Mouse (Mus musculus): ENCODE measurements around the gene Cep164. TPM values are rescaled to one million over a fixed set of nuclear protein-coding genes. Genes with fewer than 3 reads are reported as not detected.
"Not testable (repeated sequence)": the region's sequence is repeated elsewhere in the genome, so short reads cannot be mapped to it uniquely, and the experiment has no call there.

The Cep164 gene
- polyA plus RNA-seq, 1 experiment from 2014 or later, result 16.3 TPM

DNA sequence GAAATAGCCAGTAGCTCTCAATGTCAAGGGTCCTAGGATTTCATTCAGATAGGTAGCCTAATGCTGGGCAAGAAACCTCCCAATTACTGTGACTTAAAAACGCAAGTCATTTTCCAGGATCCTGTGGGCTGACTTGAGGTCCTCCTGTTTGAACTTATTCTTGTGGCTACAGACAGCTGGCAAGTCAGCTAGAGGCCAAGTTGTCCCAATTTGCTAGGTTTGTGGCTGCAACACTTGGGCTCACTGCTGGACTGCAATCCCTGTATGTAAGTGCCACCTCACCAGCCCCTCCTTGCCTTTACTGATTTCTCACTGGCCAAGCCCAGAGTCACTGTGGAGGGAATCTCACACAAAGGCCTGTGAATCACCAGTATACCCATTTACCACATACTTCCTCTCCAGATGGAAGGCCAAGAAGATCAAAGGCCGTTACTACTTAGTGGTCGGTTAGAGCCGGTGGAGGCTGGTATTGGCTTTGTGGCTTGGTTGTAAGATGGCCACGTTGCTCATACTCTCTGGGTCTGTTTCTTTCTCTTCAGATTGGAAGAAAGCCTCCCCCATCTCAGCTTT is 18.5 kb upstream of the Cep164 start:
- Histone ChIP-seq H3K9me3 (no peaks in the 10 kb centered on the region), H3K9ac (no peak overlapping the region), H3K4me3 (no peak overlapping the region), H3K4me1 (peaks cover 7% of the 10 kb centered on the region; the same call in 1 of the 2 replicates), H3K27me3 (replicated peaks) (no peaks in the 10 kb centered on the region), H3K36me3 (no peaks in the 10 kb centered on the region), H3K27ac (no peak overlapping the region), H3K4me2 (replicated peaks) (no peak overlapping the region)
- no peak for ATAC-seq (ENCODE audit: low FRiP score, low read depth)
- WGBS, result 68% methylated on average over 5 of the region's 5 CpGs

DNA sequence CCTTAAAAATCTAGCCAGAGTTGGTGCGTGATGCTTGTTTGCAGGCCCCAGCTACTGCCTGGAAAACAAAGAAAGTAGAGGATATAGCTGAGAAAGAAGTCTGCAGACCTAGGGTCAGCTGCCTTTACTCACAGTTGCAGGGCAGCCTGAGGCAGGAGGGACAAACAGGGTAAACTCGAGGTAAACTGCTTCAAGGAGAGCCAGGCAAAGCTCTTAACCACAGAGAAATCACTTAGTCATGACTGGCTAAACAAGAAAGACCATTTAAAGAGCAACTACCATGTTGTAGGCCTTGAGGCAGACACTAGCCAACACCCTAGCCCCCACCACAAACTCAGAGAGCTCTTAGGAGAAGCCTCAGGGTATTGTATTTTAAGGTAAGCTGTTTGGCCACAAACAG is 17.7 kb upstream of the Cep164 start:
- peaks cover 14% of the 10 kb centered on the region for H3K4me1 ChIP-seq
- not testable (repeated sequence) for ATAC-seq (ENCODE audit: low FRiP score, low read depth); H3K4me3 ChIP-seq; H3K9me3 ChIP-seq; H3K4me2 ChIP-seq (replicated peaks); H3K9ac ChIP-seq; H3K27me3 ChIP-seq (replicated peaks); H3K27ac ChIP-seq; H3K36me3 ChIP-seq
- 74% methylated on average over 2 of the region's 2 CpGs for WGBS

DNA sequence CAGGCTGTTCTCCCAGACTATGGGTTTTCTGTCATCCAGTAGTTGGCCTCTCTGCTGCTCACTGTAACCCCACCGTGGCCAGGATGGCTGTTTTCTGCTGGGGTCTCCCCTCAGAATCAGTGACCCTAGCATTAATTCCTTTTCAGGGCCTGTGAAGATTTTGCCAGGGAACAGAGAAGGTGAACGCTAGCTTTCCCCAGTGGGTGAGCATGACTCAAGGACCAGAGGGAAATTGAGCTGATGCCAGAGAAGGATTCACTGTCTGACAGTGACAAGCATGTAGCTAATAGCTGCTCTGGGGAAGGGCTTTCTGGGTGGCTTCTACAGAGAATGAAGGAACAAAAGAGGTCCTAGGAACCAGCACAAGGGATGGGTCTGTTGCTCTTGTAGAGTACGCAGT is 17.1 kb upstream of the Cep164 start:
- Histone ChIP-seq H3K4me3 (no peak overlapping the region), H3K9ac (no peak overlapping the region), H3K9me3 (no peaks in the 10 kb centered on the region), H3K27me3 (replicated peaks) (no peaks in the 10 kb centered on the region), H3K27ac (no peak overlapping the region), H3K4me2 (replicated peaks) (no peak overlapping the region), H3K4me1 (peaks cover 20% of the 10 kb centered on the region), H3K36me3 (no peaks in the 10 kb centered on the region)
- WGBS, result 86% methylated on average over 3 of the region's 3 CpGs
- ATAC-seq (ENCODE audit: low FRiP score, low read depth), result no peak

DNA sequence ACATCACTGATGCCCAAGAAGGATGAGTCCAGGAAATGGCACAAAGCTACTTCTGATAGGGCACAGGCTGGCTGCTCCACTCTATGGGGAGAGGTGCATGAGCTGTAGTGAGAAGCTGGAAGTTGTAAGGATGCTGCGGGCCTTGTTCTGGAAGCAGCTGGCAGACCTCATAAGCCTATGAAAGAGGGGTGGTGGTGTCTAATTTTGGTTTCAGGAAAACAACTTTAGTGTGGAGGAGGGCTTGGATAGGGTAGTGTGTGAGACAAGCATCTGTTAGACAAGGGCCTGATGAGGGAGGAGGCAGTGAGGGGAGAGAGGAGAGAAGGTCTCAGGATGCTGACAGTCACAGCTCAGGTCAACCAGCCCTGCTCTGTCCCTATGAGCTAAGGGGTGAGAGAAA is 15.3 kb upstream of the Cep164 start:
- H3K9me3 ChIP-seq, result no peaks in the 10 kb centered on the region
- no peak overlapping the region for H3K4me2 ChIP-seq (replicated peaks)
- 90% methylated on average over 1 of the region's 1 CpGs for WGBS
- no peak overlapping the region for H3K9ac ChIP-seq
- no peak overlapping the region for H3K27ac ChIP-seq
- H3K36me3 ChIP-seq, result no peaks in the 10 kb centered on the region
- peaks cover 33% of the 10 kb centered on the region for H3K4me1 ChIP-seq
- H3K27me3 ChIP-seq (replicated peaks), result no peaks in the 10 kb centered on the region
- H3K4me3 ChIP-seq, result no peak overlapping the region
- no peak for ATAC-seq (ENCODE audit: low FRiP score, low read depth)

DNA sequence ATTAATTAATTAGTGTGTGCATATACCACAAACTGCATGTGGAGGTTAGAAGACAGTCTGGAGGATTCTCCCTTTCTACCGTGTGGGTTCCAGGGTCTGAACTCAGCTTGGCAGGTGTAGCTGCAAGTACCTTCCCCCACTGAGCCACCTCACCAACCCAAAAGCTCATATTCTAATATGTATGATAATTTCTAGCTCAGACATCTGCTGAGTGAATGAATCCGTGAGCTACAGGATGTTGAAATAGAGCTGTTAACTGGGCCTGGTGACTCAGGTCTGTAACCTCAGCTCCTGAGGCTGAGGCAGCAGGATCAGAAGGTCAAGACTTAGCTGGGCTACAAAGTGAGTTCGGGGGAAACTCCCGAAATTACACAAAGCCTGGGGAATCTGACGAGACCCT is 14.5 kb upstream of the Cep164 start:
- H3K9me3 ChIP-seq, result no peaks in the 10 kb centered on the region
- WGBS, result 89% methylated on average over 5 of the region's 5 CpGs
- no peak for ATAC-seq (ENCODE audit: low FRiP score, low read depth)
- no peak overlapping the region for H3K27ac ChIP-seq
- no peak overlapping the region for H3K4me2 ChIP-seq (replicated peaks)
- no peak overlapping the region for H3K4me3 ChIP-seq
- H3K27me3 ChIP-seq (replicated peaks), result no peaks in the 10 kb centered on the region
- peaks cover 33% of the 10 kb centered on the region for H3K4me1 ChIP-seq
- H3K36me3 ChIP-seq, result no peaks in the 10 kb centered on the region
- no peak overlapping the region for H3K9ac ChIP-seq

DNA sequence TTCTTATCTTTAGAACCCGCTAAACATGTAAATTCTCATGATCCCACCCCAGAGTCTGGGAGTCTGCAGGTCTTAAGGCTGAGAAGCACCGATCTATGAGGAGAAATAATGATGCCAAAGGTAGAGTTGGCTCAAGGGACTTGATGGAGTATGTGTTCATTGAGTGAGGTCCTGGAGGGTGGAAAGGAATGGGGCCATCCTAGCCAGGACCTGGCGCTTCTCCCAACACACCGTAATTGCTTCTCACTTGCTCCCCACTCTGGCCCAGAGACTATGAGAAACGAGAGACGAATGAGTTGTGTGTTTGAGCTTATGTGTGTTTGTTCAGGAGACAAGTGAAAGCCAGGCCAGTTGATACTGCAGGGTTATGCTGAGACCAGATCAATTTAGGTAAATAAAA is 13.0 kb upstream of the Cep164 start:
- H3K27ac ChIP-seq, result no peak overlapping the region
- no peak for ATAC-seq (ENCODE audit: low FRiP score, low read depth)
- no peaks in the 10 kb centered on the region for H3K9me3 ChIP-seq
- 84% methylated on average over 6 of the region's 6 CpGs for WGBS
- peaks cover 33% of the 10 kb centered on the region for H3K4me1 ChIP-seq
- 0 out of 2 replicates have a peak overlapping the region, but pooled peaks have one; percentile 98 for H3K4me2 ChIP-seq (replicated peaks)
- no peaks in the 10 kb centered on the region for H3K36me3 ChIP-seq
- no peak overlapping the region for H3K4me3 ChIP-seq
- H3K9ac ChIP-seq, result no peak overlapping the region
- no peaks in the 10 kb centered on the region for H3K27me3 ChIP-seq (replicated peaks)

DNA sequence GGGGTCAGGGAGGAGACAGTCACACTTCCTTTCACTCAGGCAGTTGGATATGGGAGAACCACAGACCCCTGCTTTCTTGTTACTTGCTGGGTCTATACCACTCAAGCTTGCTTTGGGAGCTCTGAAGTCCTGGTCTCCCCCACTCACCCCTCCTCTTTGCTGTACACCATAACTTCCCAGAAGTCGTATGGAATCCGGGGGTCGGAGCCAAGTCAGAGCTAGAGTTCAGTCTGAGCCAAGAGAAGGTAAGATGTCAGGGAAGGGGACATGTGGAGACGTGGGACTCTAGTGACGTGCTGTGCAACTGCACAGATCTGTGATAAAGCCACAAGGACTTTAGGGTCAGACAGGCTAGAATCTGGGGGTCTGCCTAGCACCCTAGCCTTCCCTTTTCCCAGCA is 11.8 kb upstream of the Cep164 start:
- WGBS, result 64% methylated on average over 5 of the region's 5 CpGs
- peak overlapping the region; percentile 84; the same call in 1 of the 2 replicates for H3K4me3 ChIP-seq

DNA sequence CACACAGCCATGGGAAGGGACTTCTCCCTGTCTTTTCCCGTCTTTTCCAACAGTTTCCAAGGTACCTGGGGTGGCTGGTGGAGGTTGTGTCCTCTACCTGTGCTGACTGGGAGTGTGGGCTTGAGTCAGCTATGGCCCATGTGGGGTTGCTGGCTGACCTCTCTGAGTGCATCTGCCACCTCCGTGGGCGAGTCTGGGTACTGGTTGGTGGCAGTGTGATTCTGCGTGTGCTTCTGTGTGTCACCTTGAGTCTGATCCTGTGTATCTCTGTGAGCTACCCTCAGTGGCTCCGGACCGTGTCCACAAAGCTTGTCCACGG is 11.4 kb upstream of the Cep164 start:
- peak overlapping the region; percentile 84 for H3K4me3 ChIP-seq
- no peaks in the 10 kb centered on the region for H3K27me3 ChIP-seq (replicated peaks)
- H3K9ac ChIP-seq, result peak overlapping the region; percentile 85; the same call in 1 of the 2 replicates
- no peaks in the 10 kb centered on the region for H3K36me3 ChIP-seq
- no peak overlapping the region for H3K27ac ChIP-seq
- WGBS, result 71% methylated on average over 7 of the region's 7 CpGs
- H3K4me2 ChIP-seq (replicated peaks), result peak overlapping the region; percentile 98
- H3K9me3 ChIP-seq, result no peaks in the 10 kb centered on the region
- H3K4me1 ChIP-seq, result peaks cover 33% of the 10 kb centered on the region
- no peak for ATAC-seq (ENCODE audit: low FRiP score, low read depth)

More for the DNA sequence above, 11.8 kb upstream of the Cep164 start:
- H3K36me3 ChIP-seq, result no peaks in the 10 kb centered on the region
- no peaks in the 10 kb centered on the region for H3K27me3 ChIP-seq (replicated peaks)
- peaks cover 33% of the 10 kb centered on the region for H3K4me1 ChIP-seq
- H3K27ac ChIP-seq, result no peak overlapping the region
- H3K9ac ChIP-seq, result peak overlapping the region; percentile 85; the same call in 1 of the 2 replicates
- H3K9me3 ChIP-seq, result no peaks in the 10 kb centered on the region
- H3K4me2 ChIP-seq (replicated peaks), result peak overlapping the region; percentile 98
- no peak for ATAC-seq (ENCODE audit: low FRiP score, low read depth)

DNA sequence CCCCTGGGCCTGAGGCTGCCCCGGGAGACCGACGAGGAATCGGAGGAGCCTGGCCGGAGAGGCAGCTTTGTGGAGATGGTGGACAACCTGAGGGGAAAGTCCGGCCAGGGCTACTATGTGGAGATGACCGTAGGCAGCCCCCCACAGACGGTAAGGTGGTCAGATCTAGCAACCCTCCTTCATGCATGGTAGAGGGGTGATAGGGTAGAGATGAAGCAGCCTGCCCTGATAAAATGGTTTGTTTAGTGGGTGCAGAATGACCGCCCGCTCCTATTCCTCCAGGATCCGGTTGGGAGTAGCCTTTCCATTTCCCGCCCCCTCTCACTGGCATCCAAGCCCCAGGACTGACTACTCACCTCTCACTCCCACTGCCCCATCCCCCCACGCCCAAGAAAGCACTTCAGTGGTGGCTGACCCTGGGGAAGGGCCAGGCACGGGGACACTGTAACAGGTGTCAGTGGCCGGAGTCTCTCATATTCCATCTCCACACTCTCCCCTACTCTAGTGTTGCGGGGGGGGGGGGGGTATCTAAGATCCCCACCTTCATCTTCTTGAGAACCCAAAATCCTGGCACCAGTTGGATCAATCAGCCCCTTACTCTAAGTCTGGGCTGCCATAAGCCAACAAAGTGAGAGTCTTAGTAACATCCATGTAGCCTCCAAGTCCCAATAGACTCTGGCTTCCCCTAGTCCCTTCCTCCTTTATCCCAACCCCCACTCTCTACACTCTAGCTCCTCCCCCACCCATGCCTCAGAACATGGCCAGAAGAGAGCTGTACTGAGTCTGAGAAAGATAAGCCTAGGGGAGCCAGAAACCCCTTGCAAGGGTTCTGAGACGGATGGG is 10.9 kb upstream of the Cep164 start:
- no peak for ATAC-seq (ENCODE audit: low FRiP score, low read depth)
- Histone ChIP-seq H3K27ac (no peak overlapping the region), H3K9me3 (no peaks in the 10 kb centered on the region), H3K9ac (peak overlapping the region; percentile 85), H3K27me3 (replicated peaks) (no peaks in the 10 kb centered on the region), H3K4me2 (replicated peaks) (peak overlapping the region; percentile 98), H3K4me1 (peaks cover 33% of the 10 kb centered on the region), H3K36me3 (no peaks in the 10 kb centered on the region), H3K4me3 (peak overlapping the region; percentile 84)
- WGBS, result 15% methylated on average over 17 of the region's 17 CpGs

DNA sequence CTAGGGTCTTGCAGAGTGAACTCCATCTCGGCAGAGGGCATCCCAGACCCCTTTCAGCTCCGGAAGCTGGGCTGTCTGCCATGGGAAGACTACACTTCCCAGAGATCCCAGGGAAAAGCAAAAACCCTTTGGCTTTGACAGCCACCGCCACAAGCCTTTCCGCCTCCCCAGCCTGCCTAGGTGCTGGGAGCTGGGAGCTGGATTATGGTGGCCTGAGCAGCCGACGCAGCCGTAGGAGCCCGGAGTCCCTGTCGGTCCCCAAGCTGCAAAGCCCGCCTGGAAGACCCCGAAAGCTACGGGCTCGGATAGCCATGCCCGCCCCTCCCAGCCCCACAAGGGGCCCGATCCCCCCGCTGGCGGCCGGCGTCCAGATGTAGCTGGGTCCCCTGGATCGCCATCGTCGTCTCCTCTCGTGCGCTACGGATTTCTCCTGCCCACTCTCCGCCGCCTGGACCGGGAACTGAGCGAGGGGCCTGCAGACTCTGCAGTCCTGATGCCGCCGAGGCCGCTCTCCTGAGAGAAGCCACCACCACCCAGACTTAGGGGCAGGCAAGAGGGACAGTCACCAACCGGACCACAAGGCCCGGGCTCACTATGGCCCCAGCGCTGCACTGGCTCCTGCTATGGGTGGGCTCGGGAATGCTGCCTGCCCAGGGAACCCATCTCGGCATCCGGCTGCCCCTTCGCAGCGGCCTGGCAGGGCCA is 10.1 kb upstream of the Cep164 start, which contains the start of gene Bace1:
Gene Bace1 (plus strand): TSS at position 147 of the 705 bp plus-strand sequence.
- Histone ChIP-seq H3K27me3 (replicated peaks) (no peaks in the 10 kb centered on the region), H3K4me1 (peaks cover 33% of the 10 kb centered on the region), H3K36me3 (no peaks in the 10 kb centered on the region), H3K9me3 (no peaks in the 10 kb centered on the region), H3K9ac (peak within 1 kb of the TSS; percentile 85), H3K4me3 (peak within 1 kb of the TSS; percentile 84), H3K27ac (peak within 1 kb of the TSS; percentile 42), H3K4me2 (replicated peaks) (peak within 1 kb of the TSS; percentile 98)
- under 1% methylated on average over 40 of the region's 40 CpGs for WGBS
- peak; percentile 87 for ATAC-seq (ENCODE audit: low FRiP score, low read depth)

DNA sequence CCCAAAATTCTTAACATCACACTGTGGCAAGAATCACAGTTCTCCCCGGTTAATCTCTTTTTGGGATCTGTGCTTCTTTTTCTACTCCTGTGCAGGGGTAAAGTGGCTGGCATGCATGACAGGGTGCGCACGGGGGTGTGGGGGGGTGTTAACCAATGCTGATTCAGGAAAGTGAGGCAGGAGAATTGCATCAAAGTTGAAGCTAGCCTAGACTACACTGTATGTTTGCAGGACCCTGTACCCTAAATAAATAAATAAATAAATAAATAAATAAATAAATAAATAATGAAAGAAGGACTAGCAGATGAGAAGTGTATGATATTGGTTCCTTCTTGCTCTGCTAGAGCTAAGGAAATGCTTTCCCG is 9.6 kb upstream of the Cep164 start:
- peak; percentile 58; the same call in 1 of the 2 replicates for ATAC-seq (ENCODE audit: low FRiP score, low read depth)
- Histone ChIP-seq H3K9me3 (no peaks in the 10 kb centered on the region), H3K4me2 (replicated peaks) (peak overlapping the region; percentile 98), H3K27me3 (replicated peaks) (no peaks in the 10 kb centered on the region), H3K4me3 (no peak overlapping the region; the same call in 1 of the 2 replicates), H3K27ac (no peak overlapping the region), H3K4me1 (peaks cover 33% of the 10 kb centered on the region), H3K36me3 (no peaks in the 10 kb centered on the region), H3K9ac (no peak overlapping the region)
- 20% methylated on average over 4 of the region's 4 CpGs for whole genome bisulfite sequencing

DNA sequence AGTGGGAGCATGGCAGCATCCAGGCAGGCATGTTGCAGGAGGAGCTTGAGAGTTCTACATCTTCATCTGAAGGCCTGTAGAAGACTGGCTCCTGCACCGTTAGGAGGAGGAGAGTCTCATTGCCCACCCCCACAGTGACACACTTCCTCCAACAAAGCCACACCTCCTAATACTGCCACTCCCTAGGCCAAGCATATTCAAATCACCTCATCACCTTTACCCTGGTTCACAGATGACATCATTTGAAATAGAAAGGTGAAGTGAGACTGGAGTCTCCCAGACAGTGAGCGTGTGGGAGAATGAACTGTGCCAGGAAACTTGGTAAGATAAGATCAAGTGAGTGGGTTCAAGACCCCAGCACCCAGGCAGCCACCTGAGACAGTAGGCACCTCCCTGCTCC is 5.0 kb upstream of the Cep164 start:
- Histone ChIP-seq H3K27ac (no peak overlapping the region), H3K4me1 (no peaks in the 10 kb centered on the region), H3K4me2 (replicated peaks) (no peak overlapping the region), H3K9ac (no peak overlapping the region), H3K27me3 (replicated peaks) (no peaks in the 10 kb centered on the region), H3K36me3 (no peaks in the 10 kb centered on the region), H3K9me3 (no peaks in the 10 kb centered on the region), H3K4me3 (no peak overlapping the region)
- WGBS, result 87% methylated on average over 2 of the region's 2 CpGs
- no peak for ATAC-seq (ENCODE audit: low FRiP score, low read depth)

Data from neural tube, embryonic 12.5 days (tissue).